Mouse (Mus musculus) spleen, adult 2 months (tissue): ENCODE measurements around the gene Prmt3.

Experiments used
- CTCF ChIP-seq: fragments of 200-500 bp; IDR thresholded peaks from 2 replicates; pipeline ENCODE4 v1.5.1; 2011; ENCODE audit warnings: mild to moderate bottlenecking, inconsistent platforms; ENCODE audit not compliant: insufficient read depth, insufficient read length, insufficient replicate concordance; ENCODE audit errors: extremely low read depth
- POLR2A ChIP-seq: fragments of 200-500 bp; IDR thresholded peaks from 2 replicates; pipeline ENCODE4 v1.6.1; 2011; ENCODE audit warnings: low read depth, low read length, inconsistent platforms

- TF ChIP-seq CTCF: no peak
- no peak for TF ChIP-seq POLR2A
These were observed 38.7 kb upstream of the Prmt3 start for GRCm38 (mm10) chr7:49739448-49739847.
